Mouse (Mus musculus) granulocyte monocyte progenitor cell, adult 5-6 weeks (primary cell): Measurements from ENCODE around the gene Bcl9. TPM values are rescaled to one million over a fixed set of nuclear protein-coding genes. Genes with fewer than 3 reads are reported as not detected.
A peak's percentile ranks its signal among the peaks of the same experiment; 100 is the strongest.

Source experiments
- ATAC-seq: replicated peaks from 2 replicates; pipeline ENCODE4 v1.8.0; 2016; ENCODE audit warnings: mild to moderate bottlenecking, moderate TSS enrichment, inconsistent platforms; ENCODE audit not compliant: poor library complexity, severe bottlenecking
- total RNA-seq, 2 experiments: library from RNA; stranded (forward) in 1 of 2; stranded (reverse) in 1 of 2; fragments of 200-712, 200-1000 nt in 1 of 2; fragments of >200 nt in 1 of 2; fragmentation: Nextera tagmentation in 1 of 2; gene quantifications; 2 replicates each; pipeline ENCODE4 v1.2.3; 2014 to 2017

The Bcl9 gene
- total RNA-seq, 2 experiments from 2014 or later = 6.2 to 43.8 TPM

GRCm38 (mm10) chr3:97298856-97299465 is 1.2 kb upstream of the Bcl9 start:
- no peak for ATAC-seq

DNA sequence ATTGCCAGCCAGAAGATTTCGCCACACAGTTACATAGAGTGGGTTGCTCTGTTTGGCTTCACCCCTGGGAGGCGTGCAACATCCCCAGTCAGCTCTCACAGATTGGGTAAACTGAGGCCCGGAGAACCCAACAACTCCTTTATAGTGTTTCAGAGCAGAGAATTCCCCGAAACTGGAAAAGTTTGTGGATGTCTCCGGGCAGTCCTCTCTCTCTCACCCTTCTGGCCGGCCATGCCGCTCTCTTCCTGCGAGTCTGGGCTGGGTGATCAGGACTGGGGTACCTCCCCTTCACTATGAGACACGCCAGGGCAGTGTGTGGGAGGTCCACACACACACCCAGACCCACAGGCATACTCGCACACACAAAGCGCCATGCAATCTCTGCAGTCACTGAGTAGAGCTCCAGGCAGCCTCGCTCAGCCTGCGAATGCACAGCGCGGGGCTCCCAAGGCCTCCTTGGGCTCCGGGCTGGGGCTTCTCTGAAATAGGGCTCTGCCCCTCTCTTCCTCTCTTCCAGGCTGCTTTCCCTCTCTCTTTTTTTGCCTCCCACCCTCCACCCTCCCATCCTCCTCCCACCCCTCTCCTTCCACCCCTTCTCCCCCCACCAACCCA is 670 bp downstream of the Bcl9 start:
- ATAC-seq = peak; percentile 27

- peak; percentile 28 for ATAC-seq
Observed at GRCm38 (mm10) chr3:97294334-97294733, 3.4 kb downstream of the Bcl9 start.

GRCm38 (mm10) chr3:97284878-97285277 is 12.8 kb downstream of the Bcl9 start:
- ATAC-seq = no peak

DNA sequence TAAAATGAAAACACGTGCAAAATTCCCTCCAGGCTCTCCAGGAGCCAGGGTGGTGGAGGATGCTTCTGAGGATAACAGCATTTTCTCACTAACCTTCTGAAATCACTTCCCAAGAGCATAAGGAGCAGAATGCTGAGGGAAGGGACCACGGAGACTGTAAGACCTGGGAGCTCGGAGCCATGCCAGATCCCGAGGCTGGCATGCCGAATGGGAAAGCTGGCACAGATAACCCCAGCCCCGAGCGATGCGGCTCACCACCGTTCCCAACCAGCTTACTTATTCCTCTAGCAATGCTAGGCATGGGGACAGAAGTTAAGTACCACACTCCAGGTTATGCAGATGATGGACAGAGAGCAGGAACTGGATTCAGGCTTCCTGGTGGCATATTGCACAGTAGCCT is 13.7 kb downstream of the Bcl9 start:
- no peak for ATAC-seq

DNA sequence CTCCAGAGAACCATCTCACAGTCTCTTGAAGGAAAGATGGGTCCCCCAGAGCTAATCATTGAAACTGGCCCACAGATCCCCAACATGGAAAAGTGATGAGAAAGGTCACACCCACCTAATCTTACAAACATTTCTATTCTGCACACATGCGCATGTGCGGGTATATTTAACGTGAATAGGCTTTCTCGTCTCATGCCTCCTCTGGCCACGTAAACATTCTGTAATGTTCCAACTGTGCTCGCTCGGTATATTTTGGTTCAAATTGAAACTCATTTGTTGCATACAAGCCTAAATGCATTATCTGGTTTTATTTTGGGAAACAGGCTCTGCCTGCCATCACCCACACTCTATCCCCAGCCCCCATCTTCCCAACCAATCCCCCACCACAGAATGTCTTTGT is 16.3 kb downstream of the Bcl9 start:
- no peak for ATAC-seq

DNA sequence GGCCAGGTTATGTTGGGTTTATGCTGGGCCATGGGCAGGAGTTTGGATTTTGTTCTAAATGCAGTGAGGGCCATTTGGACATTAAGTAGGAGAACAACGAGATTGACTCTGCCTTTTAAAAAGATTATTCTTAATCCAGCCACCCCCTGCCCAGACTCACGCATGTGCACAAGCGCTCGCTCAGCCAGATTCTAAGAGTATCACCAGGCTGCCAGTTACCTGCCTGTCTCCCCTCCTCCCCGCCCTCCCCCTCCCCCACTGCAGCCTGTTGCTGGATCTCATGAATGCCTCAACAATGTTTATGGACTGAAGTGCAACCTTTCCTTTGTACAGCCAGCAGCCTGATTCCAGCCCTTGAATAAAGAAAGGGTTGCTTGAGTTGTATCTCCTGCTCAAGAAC is 22.0 kb downstream of the Bcl9 start:
- no peak for ATAC-seq

DNA sequence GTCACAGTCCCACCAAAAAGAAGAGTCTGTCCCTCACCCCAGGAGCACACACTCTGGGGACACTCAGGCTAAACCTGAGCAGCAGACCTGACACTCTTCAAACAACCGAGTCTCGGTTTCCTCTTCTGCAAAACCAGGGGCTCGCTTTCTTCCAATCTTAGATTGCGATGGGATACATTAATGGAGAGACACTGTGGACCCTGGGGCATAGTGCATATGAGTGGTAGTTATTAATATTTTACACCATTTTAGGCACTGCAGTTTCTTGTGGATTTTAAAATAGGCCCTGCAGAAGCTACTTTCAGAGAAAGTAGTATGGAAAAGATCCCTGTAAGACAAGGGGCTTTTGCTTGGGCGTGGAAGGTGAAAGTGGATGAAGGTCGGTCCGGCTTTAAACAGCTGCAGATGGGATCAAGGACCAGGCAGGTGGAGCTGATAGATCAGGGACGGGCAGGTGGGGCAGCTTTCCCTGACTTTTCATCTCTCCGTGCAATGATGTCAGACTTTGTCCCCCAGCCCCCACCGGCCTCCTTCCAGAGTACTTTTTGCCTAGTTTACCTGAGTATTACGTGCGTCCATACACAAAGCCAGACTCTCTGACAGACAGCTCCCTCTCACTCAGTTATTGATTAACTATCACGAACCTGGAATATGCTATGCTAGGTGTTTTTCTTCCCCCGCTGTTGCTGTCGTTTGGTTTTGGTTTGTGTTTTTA is 23.0 kb downstream of the Bcl9 start:
- no peak for ATAC-seq

DNA sequence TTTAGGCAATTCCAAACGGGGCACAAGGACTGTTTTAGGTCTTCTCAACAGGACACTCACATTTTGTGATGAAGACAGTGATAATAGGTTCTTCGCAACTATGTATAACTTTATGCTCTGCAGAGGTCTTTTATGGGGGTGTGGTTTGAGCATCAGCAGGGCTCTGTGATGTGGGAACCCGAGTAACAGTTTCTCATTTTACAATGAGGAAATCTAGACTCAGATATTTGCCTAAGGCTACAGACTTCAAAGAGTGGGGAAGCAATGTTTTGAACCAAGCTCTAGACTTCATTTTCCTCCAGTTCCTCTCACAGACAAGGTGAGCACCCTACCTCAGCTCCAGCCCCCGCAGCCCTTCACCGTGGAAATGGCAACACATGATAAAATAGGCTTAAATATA is 23.8 kb downstream of the Bcl9 start:
- no peak for ATAC-seq

GRCm38 (mm10) chr3:97265667-97266415 is 31.9 kb downstream of the Bcl9 start:
- no peak for ATAC-seq

- ATAC-seq = no peak
Observed at GRCm38 (mm10) chr3:97262235-97262634, 35.5 kb downstream of the Bcl9 start.

DNA sequence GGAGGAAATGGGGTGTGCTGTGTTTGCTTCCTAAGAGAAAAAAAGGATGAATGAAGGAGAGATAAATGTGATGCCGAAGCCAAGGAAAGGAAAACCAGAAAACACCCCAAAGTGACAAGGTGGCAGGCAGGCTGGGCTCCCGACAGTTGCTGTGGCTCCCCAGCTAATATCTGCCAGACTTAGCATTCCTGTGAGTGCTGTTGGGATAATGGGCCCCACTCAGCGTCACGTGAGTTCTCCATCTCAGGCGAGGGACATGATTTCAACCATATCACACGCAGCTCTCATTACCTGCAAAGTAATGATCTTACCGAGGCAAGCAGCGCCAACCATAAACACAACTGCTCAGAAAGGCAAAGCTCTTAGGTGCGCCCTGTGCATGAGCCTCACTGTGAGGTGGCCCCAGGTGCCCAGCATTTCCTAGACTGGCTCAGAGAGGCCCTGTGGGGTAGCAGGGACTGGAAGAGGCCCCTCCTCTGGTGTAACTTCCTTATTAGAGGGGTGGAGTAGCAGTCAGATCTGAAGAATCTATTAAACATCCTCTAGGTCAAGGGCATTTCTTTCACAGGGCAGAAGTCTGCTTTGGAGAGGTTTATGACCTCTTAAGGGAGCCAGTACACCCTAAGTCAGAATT is 41.9 kb downstream of the Bcl9 start:
- peak; percentile 69 for ATAC-seq

- ATAC-seq = peak; percentile 76
Observed at GRCm38 (mm10) chr3:97254861-97255465, 42.8 kb downstream of the Bcl9 start.

DNA sequence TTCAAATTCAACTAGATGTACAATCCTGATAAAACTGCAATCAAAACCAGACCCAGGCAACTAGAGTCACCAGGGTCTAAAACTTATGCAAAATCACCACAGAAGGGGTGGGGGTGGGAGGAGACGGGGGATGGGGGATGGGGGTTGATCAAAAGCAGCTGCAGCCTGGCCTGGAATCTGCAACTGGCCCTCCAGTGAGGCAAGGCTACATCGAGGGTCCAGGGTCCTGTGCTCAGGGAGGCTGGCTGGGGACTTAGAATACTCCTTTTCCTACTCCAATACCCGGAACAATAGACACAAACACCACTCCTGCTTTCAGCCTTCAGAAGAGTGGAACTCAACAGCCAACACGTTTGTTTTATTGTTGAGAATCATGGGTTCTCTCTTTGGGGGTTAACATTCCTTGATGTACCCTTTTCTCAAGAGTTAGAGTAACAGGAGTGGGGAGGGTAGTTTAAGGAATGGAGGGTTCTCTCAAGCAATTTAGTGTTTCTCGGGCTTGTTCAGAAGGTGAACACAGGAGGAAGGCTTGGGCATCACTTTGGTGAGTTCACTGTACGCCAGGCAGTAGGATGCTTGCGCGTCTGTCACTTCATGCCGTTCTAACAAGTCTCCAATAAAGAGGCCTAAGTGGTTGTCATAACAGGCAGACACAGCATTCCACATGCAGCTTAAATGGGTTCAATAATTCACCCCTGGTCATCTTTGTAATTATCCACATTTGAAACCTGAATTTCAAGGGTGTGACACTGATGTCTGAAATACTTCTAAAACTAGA is 43.7 kb downstream of the Bcl9 start:
- ATAC-seq = no peak

- ATAC-seq = no peak
Observed at GRCm38 (mm10) chr3:97252896-97253295, 44.8 kb downstream of the Bcl9 start.

GRCm38 (mm10) chr3:97242629-97243167 is 55.0 kb downstream of the Bcl9 start:
- no peak for ATAC-seq

DNA sequence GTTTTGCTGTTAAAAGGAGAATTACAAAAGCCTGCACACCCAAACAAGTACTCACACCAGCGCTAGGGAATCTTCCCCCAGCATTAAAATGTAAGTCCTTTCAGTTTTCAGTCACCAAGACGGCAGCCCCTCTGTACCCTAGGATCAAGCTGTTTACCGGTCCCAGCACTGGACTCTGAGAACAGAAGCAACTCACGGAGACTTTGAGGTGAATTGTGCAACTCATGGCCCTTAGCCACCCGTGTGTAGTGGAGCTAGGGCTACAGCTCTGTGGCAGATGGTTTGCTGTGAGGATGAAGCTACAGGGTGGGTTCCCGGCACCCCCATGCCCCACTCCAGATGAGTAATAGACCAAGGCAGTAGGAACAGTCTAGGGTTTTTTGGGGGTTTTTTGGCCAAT is 55.9 kb downstream of the Bcl9 start:
- 0 out of 2 replicates have a peak, but pooled peaks have one; percentile 30 for ATAC-seq

- ATAC-seq = no peak
Observed at GRCm38 (mm10) chr3:97239793-97240192, 57.9 kb downstream of the Bcl9 start.

- ATAC-seq = no peak
Observed at GRCm38 (mm10) chr3:97239316-97239715, 58.4 kb downstream of the Bcl9 start.
